Mouse (Mus musculus) cerebellum, adult (tissue): ENCODE measurements around the gene Srp54c.

Source experiments
- ATAC-seq: cut with Nextera tagmentation; 2 replicates; pipeline ENCODE4 v1.9.2; 2017; ENCODE audit warnings: mild to moderate bottlenecking, moderate library complexity, mixed read lengths; ENCODE audit not compliant: insufficient number of reproducible peaks, low FRiP score, low TSS enrichment

Srp54c gene

DNA sequence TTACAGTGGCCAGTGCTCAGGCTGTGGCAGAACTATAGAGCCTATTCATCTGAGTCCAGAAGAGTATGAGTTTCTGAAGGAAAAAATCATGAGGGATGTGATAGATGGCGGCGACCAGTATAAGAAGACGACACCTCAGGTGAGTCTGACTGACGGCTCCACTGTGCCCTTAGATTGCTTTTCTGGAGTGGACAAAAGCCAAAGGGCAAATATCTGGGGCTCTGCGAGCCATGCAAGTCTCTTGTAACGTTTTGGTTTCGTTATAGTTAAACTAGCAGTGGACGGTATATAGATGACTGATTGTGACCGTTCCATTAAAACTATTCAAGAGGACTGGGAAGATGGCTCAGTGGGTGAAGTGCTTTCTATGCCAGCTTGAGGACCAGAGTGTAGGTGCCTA, 78.8 kb downstream of the Srp54c start:
- ATAC-seq, result no peak

DNA sequence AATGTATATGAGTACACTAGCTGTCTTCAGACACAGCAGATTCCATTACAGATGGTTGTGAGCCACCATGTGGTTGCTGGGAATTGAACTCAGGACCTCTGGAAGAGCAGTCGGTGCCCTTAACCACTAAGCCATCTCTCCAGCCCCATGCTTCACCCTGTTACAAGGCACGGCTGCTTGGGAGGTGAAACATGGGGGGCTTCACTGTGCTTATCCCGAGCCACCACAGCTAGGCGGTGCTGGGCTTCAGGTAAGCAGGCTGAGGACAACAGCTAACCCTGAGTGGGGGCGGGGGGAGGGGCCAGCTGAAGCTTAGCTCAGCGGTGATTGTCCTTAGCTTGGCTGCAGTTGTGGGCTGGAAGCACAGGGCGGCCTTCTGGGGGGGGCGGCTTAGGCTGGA, 79.5 kb downstream of the Srp54c start:
- no peak for ATAC-seq

DNA sequence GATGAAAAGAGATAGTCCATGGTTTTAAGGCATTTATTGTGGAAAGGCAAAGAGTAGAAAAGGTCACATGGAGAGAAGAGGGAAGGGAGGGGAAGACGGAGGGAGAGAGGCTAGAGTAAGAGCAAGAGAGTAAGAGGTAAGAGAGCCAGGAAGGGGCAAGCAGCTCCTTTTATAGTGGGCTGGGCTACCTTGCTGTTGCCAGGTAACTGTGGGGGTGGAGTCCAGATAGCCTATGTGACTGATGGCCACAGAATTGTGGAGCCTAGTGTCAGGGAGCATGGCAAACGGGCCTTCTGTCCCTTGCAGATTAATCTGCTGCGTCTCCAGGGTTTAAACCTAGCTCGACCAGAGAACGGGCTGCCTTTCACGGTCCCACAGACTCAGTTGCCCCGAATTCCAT, 81.9 kb downstream of the Srp54c start:
- ATAC-seq, result no peak
